Mouse (Mus musculus) left cerebral cortex, adult 2 months (tissue): ENCODE results near the gene Mtif2. TPM values are rescaled to one million over a fixed set of nuclear protein-coding genes. Genes with fewer than 3 reads are reported as not detected.

ENCODE experiments used
- DNase-seq, 2 experiments: peaks; one replicate each; pipeline ENCODE4 v3.0.0; 2021 to 2022; ENCODE audit warnings: low spot score in 2 of 2, mixed read lengths in 1 of 2; ENCODE audit errors: extremely low spot score in 1 of 2
- H3K27ac ChIP-seq: fragments of 200-600 bp; 2 replicates; pipeline ENCODE4 v1.8.1; 2022
- H3K4me3 ChIP-seq: fragments of 200-600 bp; 2 replicates; pipeline ENCODE4 v1.8.1; 2022
- CTCF ChIP-seq: fragments of 200-600 bp; IDR thresholded peaks from 2 replicates; pipeline ENCODE4 v1.8.1; 2022; ENCODE audit warnings: antibody characterized with exemption, mild to moderate bottlenecking, moderate library complexity
- intact Hi-C: fragments of 180-260 bp; cut with DNase I; formaldehyde crosslinking; loops from one replicate; pipeline ENCODE4 v1.15.1; 2025
- long read RNA-seq, 2 experiments: library from polyadenylated mRNA; stranded (forward); transcript quantifications; one replicate each; pipeline ENCODE4 v2.0.0; 2021; ENCODE audit warnings: borderline mapping rate in 2 of 2
- total RNA-seq, 2 experiments: library from RNA; stranded (reverse); gene quantifications; 2 replicates each; pipeline ENCODE4 v1.2.3; 2021

Gene Mtif2
- total RNA-seq, result 10 to 100 TPM; 31.6 to 34.2 TPM
- long read RNA-seq, experiment 1, transcript Mtif2-202 (14 exons, 2,741 nt), result major isoform, 9 of 18 reads
- long read RNA-seq, experiment 1, partial matches to known transcripts, result 0 of 18 reads
- long read RNA-seq, experiment 1, other reads (novel, unspliced or antisense), result 9 of 18 reads
- long read RNA-seq, experiment 2, partial matches to known transcripts, result 2 of 11 reads
- long read RNA-seq, experiment 2, other reads (novel, unspliced or antisense), result 5 of 11 reads

- peak; percentile 78 to 79 for DNase-seq
- Histone ChIP-seq H3K4me3 (peak within 1 kb of the TSS; percentile 84), H3K27ac (peak within 1 kb of the TSS; percentile 91)
- intact Hi-C loops, result loop anchor here (2.0 to 5.0 kb wide), 2 partner anchors 21 to 259 kb away; partner anchors contain the start of gene Clhc1
- no peak; the same call in none of the 2 replicates for TF ChIP-seq CTCF
Measured at GRCm38 (mm10) chr11:29525988-29526794, at the start of gene Mtif2. Gene Mtif2, plus strand, starts transcription at chr11:29526408.

GRCm38 (mm10) chr11:29493135-29493534 is 33.1 kb upstream of the Mtif2 start:
- TF ChIP-seq CTCF, result no peak
- intact Hi-C loops, result no loop called here
- DNase-seq, result no peak
- Histone ChIP-seq H3K27ac (no peak overlapping the region), H3K4me3 (no peak overlapping the region)

GRCm38 (mm10) chr11:29496962-29497361 is 29.2 kb upstream of the Mtif2 start:
- no peak overlapping the region for H3K27ac ChIP-seq
- TF ChIP-seq CTCF, result no peak
- intact Hi-C loops, result no loop called here
- DNase-seq, result no peak
- H3K4me3 ChIP-seq, result no peak overlapping the region

- Histone ChIP-seq H3K27ac (no peak overlapping the region), H3K4me3 (no peak overlapping the region)
- TF ChIP-seq CTCF, result no peak
- DNase-seq, result no peak
- intact Hi-C loops, result no loop called here
Measured at GRCm38 (mm10) chr11:29503948-29504893, 22.0 kb upstream of the Mtif2 start.

GRCm38 (mm10) chr11:29504899-29505625 is 21.1 kb upstream of the Mtif2 start:
- no peak for TF ChIP-seq CTCF
- no peak overlapping the region for H3K27ac ChIP-seq
- no peak for DNase-seq
- intact Hi-C loops, result no loop called here
- no peak overlapping the region for H3K4me3 ChIP-seq

- Histone ChIP-seq H3K4me3 (no peak overlapping the region), H3K27ac (no peak overlapping the region)
- intact Hi-C loops, result no loop called here
- no peak for DNase-seq
- no peak for TF ChIP-seq CTCF
Measured at GRCm38 (mm10) chr11:29509421-29509820, 16.8 kb upstream of the Mtif2 start.

- Histone ChIP-seq H3K4me3 (no peak overlapping the region), H3K27ac (no peak overlapping the region)
- intact Hi-C loops, result loop anchor here (5.0 kb wide), 1 partner anchor 246 kb away; no protein-coding TSS in a partner anchor
- peak; percentile 12 for TF ChIP-seq CTCF
- no peak for DNase-seq
Measured at GRCm38 (mm10) chr11:29512818-29513535, 13.2 kb upstream of the Mtif2 start.

- DNase-seq, result no peak
- Histone ChIP-seq H3K4me3 (peak overlapping the region; percentile 55), H3K27ac (0 out of 2 replicates have a peak overlapping the region, but pooled peaks have one; percentile 0)
- intact Hi-C loops, result loop anchor here (5.0 kb wide), 1 partner anchor 247 kb away; no protein-coding TSS in a partner anchor
- no peak for TF ChIP-seq CTCF
Measured at GRCm38 (mm10) chr11:29514325-29514681, 11.9 kb upstream of the Mtif2 start.

GRCm38 (mm10) chr11:29514682-29515412 is 11.4 kb upstream of the Mtif2 start, which contains the start of gene Prorsd1:
Gene Prorsd1, minus strand, starts transcription at chr11:29515033.
- DNase-seq, result peak; percentile 68 to 77
- 0 out of 2 replicates have a peak within 1 kb of the TSS, but pooled peaks have one; percentile 0 for H3K27ac ChIP-seq
- TF ChIP-seq CTCF, result no peak
- H3K4me3 ChIP-seq, result peak within 1 kb of the TSS; percentile 55
- intact Hi-C loops, result loop anchor here (5.0 kb wide), 1 partner anchor 248 kb away; no protein-coding TSS in a partner anchor

- Histone ChIP-seq H3K27ac (no peak overlapping the region), H3K4me3 (no peak overlapping the region)
- intact Hi-C loops, result no loop called here
- TF ChIP-seq CTCF, result no peak
- no peak for DNase-seq
Measured at GRCm38 (mm10) chr11:29538201-29538600, 12.0 kb downstream of the Mtif2 start.
